8 mouse cellular contexts compared by ENCODE assay signal in genomic region chr4:137994562-137995336, GRCm38 (mm10). TPM values are rescaled to one million over a fixed set of nuclear protein-coding genes. Genes with fewer than 3 reads are reported as not detected.
A peak's percentile ranks its signal among the peaks of the same experiment; 100 is the strongest.
DNase-seq lines count a peak whose midpoint lies in the region; ATAC-seq and TF ChIP-seq lines count a peak whose summit lies in the region.

No protein-coding gene starts in this region.

- intact Hi-C loops in left cerebral cortex, postnatal 36 days (cut with DNase I), result loop anchor here (10.0 kb wide), 1 partner anchor 110 kb away; no protein-coding TSS in a partner anchor
- intact Hi-C loops in gastrocnemius, postnatal 36 days (cut with DNase I), result loop anchor here (10.0 kb wide), 1 partner anchor 110 kb away; no protein-coding TSS in a partner anchor

- H3K4me3 ChIP-seq in kidney, postnatal 0 days (replicated peaks; ENCODE audit: low read depth, low read length), result peak overlapping the region; percentile 93
- peak overlapping the region; percentile 99 for H3K4me3 ChIP-seq in embryonic facial prominence, embryonic 11.5 days (ENCODE audit: low read depth, low read length)
- peak overlapping the region; percentile 94 for H3K4me3 ChIP-seq in hindbrain, postnatal 0 days (ENCODE audit: low read length)
- H3K4me3 ChIP-seq in midbrain, embryonic 13.5 days (replicated peaks), result peak overlapping the region; percentile 97

- H3K27me3 ChIP-seq in kidney, postnatal 0 days (ENCODE audit: insufficient read depth, low read length), result no peaks in the 10 kb centered on the region
- no peaks in the 10 kb centered on the region for H3K27me3 ChIP-seq in embryonic facial prominence, embryonic 11.5 days (ENCODE audit: control insufficient read depth, insufficient read depth, low read length)
- H3K27me3 ChIP-seq in hindbrain, postnatal 0 days (ENCODE audit: insufficient read depth, low read length), result no peaks in the 10 kb centered on the region
- H3K27me3 ChIP-seq in midbrain, embryonic 13.5 days, result no peaks in the 10 kb centered on the region

- 36% methylated on average over 12 of the region's 12 CpGs for WGBS in kidney, postnatal 0 days
- WGBS in embryonic facial prominence, embryonic 11.5 days, result 49% methylated on average over 12 of the region's 12 CpGs
- 36% methylated on average over 12 of the region's 12 CpGs for WGBS in hindbrain, postnatal 0 days
- WGBS in midbrain, embryonic 13.5 days, result 45% methylated on average over 12 of the region's 12 CpGs

- H3K27ac ChIP-seq in kidney, postnatal 0 days, result peak overlapping the region; percentile 91; the same call in 1 of the 2 replicates
- H3K27ac ChIP-seq in embryonic facial prominence, embryonic 11.5 days (replicated peaks; ENCODE audit: low read depth, low read length), result 0 out of 2 replicates have a peak overlapping the region, but pooled peaks have one; percentile 94
- H3K27ac ChIP-seq in hindbrain, postnatal 0 days, result peak overlapping the region; percentile 96
- H3K27ac ChIP-seq in midbrain, embryonic 13.5 days, result peak overlapping the region; percentile 96; the same call in 1 of the 2 replicates

- ATAC-seq in kidney, postnatal 0 days (replicated peaks; ENCODE audit: low FRiP score, low read depth), result no peak
- no peak for ATAC-seq in embryonic facial prominence, embryonic 11.5 days (replicated peaks; ENCODE audit: insufficient number of reproducible peaks, low FRiP score, low TSS enrichment, low read depth)
- no peak for ATAC-seq in hindbrain, postnatal 0 days
- ATAC-seq in midbrain, embryonic 13.5 days, result no peak

- peaks cover 26% of the 10 kb centered on the region for H3K4me1 ChIP-seq in kidney, postnatal 0 days (replicated peaks; ENCODE audit: insufficient read depth, low read length)
- peaks cover 2% of the 10 kb centered on the region; the same call in 1 of the 2 replicates for H3K4me1 ChIP-seq in embryonic facial prominence, embryonic 11.5 days (ENCODE audit: control insufficient read depth, insufficient read depth, low read length)
- peaks cover 19% of the 10 kb centered on the region for H3K4me1 ChIP-seq in hindbrain, postnatal 0 days (ENCODE audit: insufficient read depth, low read length)
- H3K4me1 ChIP-seq in midbrain, embryonic 13.5 days (replicated peaks), result peaks cover 53% of the 10 kb centered on the region

- DNase-seq in kidney, postnatal 0 days (ENCODE audit: low spot score), result no peak
- DNase-seq in kidney, adult 9 months, result no peak
- no peak for DNase-seq in embryonic facial prominence, embryonic 11.5 days (ENCODE audit: low spot score)
- DNase-seq in hindbrain, postnatal 0 days (ENCODE audit: low spot score), result no peak
- DNase-seq in frontal cortex, postnatal 25 days (ENCODE audit: low spot score in 2 of 2), result no peak
- no peak for DNase-seq in left cerebral cortex, postnatal 36 days (ENCODE audit: low spot score in 2 of 2)
- no peak for DNase-seq in gastrocnemius, postnatal 36 days

- H3K4me2 ChIP-seq in kidney, postnatal 0 days (ENCODE audit: low read length), result peak overlapping the region; percentile 82
- H3K4me2 ChIP-seq in embryonic facial prominence, embryonic 11.5 days (ENCODE audit: low read depth, low read length), result peak overlapping the region; percentile 85
- peak overlapping the region; percentile 77 for H3K4me2 ChIP-seq in hindbrain, postnatal 0 days (ENCODE audit: low read depth, low read length)
- H3K4me2 ChIP-seq in midbrain, embryonic 13.5 days (replicated peaks), result peak overlapping the region; percentile 90

- no peak for TF ChIP-seq CTCF in kidney, postnatal 0 days (IDR thresholded peaks at IDR 0.05; ENCODE audit: low read depth)
- no peak for TF ChIP-seq CTCF in hindbrain, postnatal 0 days (IDR thresholded peaks at IDR 0.05; ENCODE audit: low read depth)

- H3K9ac ChIP-seq in kidney, postnatal 0 days (ENCODE audit: low read depth, low read length), result peak overlapping the region; percentile 99
- H3K9ac ChIP-seq in embryonic facial prominence, embryonic 11.5 days (replicated peaks; ENCODE audit: low read length), result peak overlapping the region; percentile 99
- peak overlapping the region; percentile 99 for H3K9ac ChIP-seq in hindbrain, postnatal 0 days (replicated peaks; ENCODE audit: low read length)
- H3K9ac ChIP-seq in midbrain, embryonic 13.5 days (replicated peaks), result peak overlapping the region; percentile 100

- no peaks in the 10 kb centered on the region for H3K9me3 ChIP-seq in kidney, postnatal 0 days (replicated peaks; ENCODE audit: low read length)
- H3K9me3 ChIP-seq in embryonic facial prominence, embryonic 11.5 days (replicated peaks; ENCODE audit: control insufficient read depth, low read length), result no peaks in the 10 kb centered on the region
- H3K9me3 ChIP-seq in hindbrain, postnatal 0 days (ENCODE audit: low read length), result no peaks in the 10 kb centered on the region
- no peaks in the 10 kb centered on the region for H3K9me3 ChIP-seq in midbrain, embryonic 13.5 days

- H3K36me3 ChIP-seq in kidney, postnatal 0 days (ENCODE audit: insufficient read depth, low read length), result 0 out of 2 replicates have a peak, but pooled peaks cover 15% of the 10 kb centered on the region
- H3K36me3 ChIP-seq in embryonic facial prominence, embryonic 11.5 days (replicated peaks; ENCODE audit: control insufficient read depth, insufficient read depth, low read depth, low read length), result peaks cover 3% of the 10 kb centered on the region
- H3K36me3 ChIP-seq in hindbrain, postnatal 0 days (ENCODE audit: insufficient read depth, low read length), result peaks cover 4% of the 10 kb centered on the region; the same call in 1 of the 2 replicates
- peaks cover 30% of the 10 kb centered on the region for H3K36me3 ChIP-seq in midbrain, embryonic 13.5 days

RNA-seq across cellular contexts. Expression of gene Eif4g3, which starts 1.9 kb away (rescaled TPM):
- polyA plus RNA-seq in kidney, postnatal 0 days (2015; fragmentation: Nextera tagmentation; extraction: Ambion mirVana), result 26.6 and 28.6 TPM in 2 replicates
- 35.2 and 38.7 TPM in 2 replicates for polyA plus RNA-seq in embryonic facial prominence, embryonic 11.5 days (2014; fragmentation: Nextera tagmentation; extraction: Ambion mirVana)
- 51.1 and 55.9 TPM in 2 replicates for total RNA-seq in hindbrain, postnatal 0 days (2014; rRNA removed)
- 32.3 and 36.5 TPM in 2 replicates for polyA plus RNA-seq in hindbrain, postnatal 0 days (2015; fragmentation: Nextera tagmentation; extraction: Ambion mirVana)
- 50.1 and 55.5 TPM in 2 replicates for polyA plus RNA-seq in midbrain, embryonic 13.5 days (2015; fragmentation: Nextera tagmentation; extraction: Ambion mirVana)
- total RNA-seq in left cerebral cortex, postnatal 36 days (2021), result 100 to 1,000 TPM; 168 to 190 TPM
- total RNA-seq in gastrocnemius, postnatal 36 days (2021), result 100 to 1,000 TPM; 103 to 115 TPM
